8 mouse cellular contexts compared by ENCODE assay signal in genomic region chr10:56338851-56339489, GRCm38 (mm10). TPM values are rescaled to one million over a fixed set of nuclear protein-coding genes. Genes with fewer than 3 reads are reported as not detected.
A peak's percentile ranks its signal among the peaks of the same experiment; 100 is the strongest.
DNase-seq lines count a peak whose midpoint lies in the region; ATAC-seq and TF ChIP-seq lines count a peak whose summit lies in the region.

No protein-coding gene starts in this region.

- DNase-seq in CD8-positive naive resting alpha-beta T cell, adult 2 months (ENCODE audit: low read depth in 2 of 2, low spot score in 2 of 2) = peak; percentile 44 to 54
- DNase-seq in brain, embryonic 18.5 days (ENCODE audit: low read depth, low spot score) = peak; percentile 18
- DNase-seq in forebrain, embryonic 10.5 days (ENCODE audit: extremely low spot score, low spot score) = peak; percentile 77
- DNase-seq in heart, postnatal 10 days = peak; percentile 82 to 89
- DNase-seq in kidney, postnatal 36 days = peak; percentile 73 to 93
- DNase-seq in liver, embryonic 14.5 days (ENCODE audit: low read depth in 3 of 3, low spot score in 3 of 3) = peak; percentile 7 to 26 (median 22)
- DNase-seq in testis, postnatal 10 days (ENCODE audit: low spot score) = peak; percentile 93

- H3K27ac ChIP-seq in forebrain, embryonic 10.5 days = no peak overlapping the region
- no peak overlapping the region for H3K27ac ChIP-seq in liver, embryonic 14.5 days
- no peak overlapping the region for H3K27ac ChIP-seq in neural tube, embryonic 13.5 days (replicated peaks)

- no peaks in the 10 kb centered on the region for H3K4me1 ChIP-seq in forebrain, embryonic 10.5 days
- no peaks in the 10 kb centered on the region for H3K4me1 ChIP-seq in liver, embryonic 14.5 days (replicated peaks; ENCODE audit: control insufficient read depth in 2 of 2, insufficient read depth in 2 of 2, low read length in 1 of 2)
- no peaks in the 10 kb centered on the region for H3K4me1 ChIP-seq in neural tube, embryonic 13.5 days (replicated peaks)

- peak; percentile 89 for TF ChIP-seq CTCF in liver, embryonic 14.5 days (IDR thresholded peaks at IDR 0.05; ENCODE audit: low read depth)

- H3K4me3 ChIP-seq in forebrain, embryonic 10.5 days = no peak overlapping the region
- H3K4me3 ChIP-seq in liver, embryonic 14.5 days (ENCODE audit: insufficient read depth in 1 of 2, low read depth in 2 of 2, low read length in 2 of 2) = no peak overlapping the region
- H3K4me3 ChIP-seq in neural tube, embryonic 13.5 days = no peak overlapping the region

- H3K9ac ChIP-seq in liver, embryonic 14.5 days (replicated peaks) = no peak overlapping the region
- H3K9ac ChIP-seq in neural tube, embryonic 13.5 days = no peak overlapping the region

- no peak for ATAC-seq in liver, embryonic 14.5 days (ENCODE audit: insufficient read depth)
- peak; percentile 88 for ATAC-seq in neural tube, embryonic 13.5 days (ENCODE audit: low read depth)

- no peaks in the 10 kb centered on the region for H3K9me3 ChIP-seq in forebrain, embryonic 10.5 days
- no peaks in the 10 kb centered on the region for H3K9me3 ChIP-seq in liver, embryonic 14.5 days (ENCODE audit: control insufficient read depth, low read length)
- H3K9me3 ChIP-seq in neural tube, embryonic 13.5 days = no peaks in the 10 kb centered on the region

- H3K27me3 ChIP-seq in forebrain, embryonic 10.5 days (ENCODE audit: poor library complexity, severe bottlenecking) = no peaks in the 10 kb centered on the region
- H3K27me3 ChIP-seq in liver, embryonic 14.5 days (ENCODE audit: control insufficient read depth, insufficient read depth, low read length) = no peaks in the 10 kb centered on the region
- no peaks in the 10 kb centered on the region for H3K27me3 ChIP-seq in neural tube, embryonic 13.5 days

- H3K36me3 ChIP-seq in forebrain, embryonic 10.5 days (replicated peaks) = no peaks in the 10 kb centered on the region
- H3K36me3 ChIP-seq in liver, embryonic 14.5 days (replicated peaks; ENCODE audit: control insufficient read depth, insufficient read depth, low read depth) = no peaks in the 10 kb centered on the region
- H3K36me3 ChIP-seq in neural tube, embryonic 13.5 days = no peaks in the 10 kb centered on the region

- intact Hi-C loops in heart, postnatal 10 days (cut with DNase I) = loop anchor here (1.0 kb wide), 2 partner anchors 175 to 233 kb away; partner anchors contain the start of gene Msl3l2

- H3K4me2 ChIP-seq in liver, embryonic 14.5 days (ENCODE audit: low read depth) = no peak overlapping the region
- no peak overlapping the region for H3K4me2 ChIP-seq in neural tube, embryonic 13.5 days

- WGBS in forebrain, embryonic 10.5 days = 56% methylated on average over 6 of the region's 6 CpGs
- 44% methylated on average over 6 of the region's 6 CpGs for WGBS in liver, embryonic 14.5 days (ENCODE audit: insufficient replicate concordance)
- WGBS in neural tube, embryonic 13.5 days = 51% methylated on average over 6 of the region's 6 CpGs

- no peak for TF ChIP-seq EP300 in liver, embryonic 14.5 days (IDR thresholded peaks at IDR 0.05; ENCODE audit: low read depth)

RNA-seq across cellular contexts. Expression of gene Gja1, which starts 38.2 kb away (rescaled TPM):
- 187 and 200 TPM in 2 replicates for polyA plus RNA-seq in forebrain, embryonic 10.5 days (2016; fragmentation: Nextera tagmentation; extraction: Ambion mirVana)
- total RNA-seq in heart, postnatal 10 days (2021) = 100 to 1,000 TPM; 368 to 724 TPM
- polyA plus RNA-seq in liver, embryonic 14.5 days (2012; rRNA removed) = 1.0 and 1.6 TPM in 2 replicates
- 4.5 TPM in 2 replicates for polyA plus RNA-seq in liver, embryonic 14.5 days (2014; fragmentation: Nextera tagmentation; extraction: Ambion mirVana)
- polyA plus RNA-seq in neural tube, embryonic 13.5 days (2015; fragmentation: Nextera tagmentation; extraction: Ambion mirVana) = 104 and 109 TPM in 2 replicates

Comparison
In these comparisons a context has a peak if more than half of its experiments do, and no peak if none do; other contexts are left out.
1. DNase-seq: peak in every context shown above with its lines; median percentile 93 in testis, postnatal 10 days; 86 in heart, postnatal 10 days; 83 in kidney, postnatal 36 days; 77 in forebrain, embryonic 10.5 days; 49 in CD8-positive naive resting alpha-beta T cell, adult 2 months; 22 in liver, embryonic 14.5 days; 18 in brain, embryonic 18.5 days.
2. RNA of gene Gja1, which starts 38.2 kb away (polyA plus RNA-seq): 187 to 200 TPM in forebrain, embryonic 10.5 days and 104 to 109 TPM in neural tube, embryonic 13.5 days; 1.0 to 4.5 TPM in liver, embryonic 14.5 days; every median in the first group is over 10 times any median in the second.